Mouse (Mus musculus) C2C12 (cell line): ENCODE data around the gene Tcp11l2. TPM values are rescaled to one million over a fixed set of nuclear protein-coding genes. Genes with fewer than 3 reads are reported as not detected.

Experiments
- H3K27me3 ChIP-seq: one replicate; pipeline ENCODE4 v1.6.1; 2011; ENCODE audit not compliant: control insufficient read depth, insufficient read depth, insufficient read length
- H3K36me3 ChIP-seq: one replicate; pipeline ENCODE4 v1.6.1; 2011; ENCODE audit not compliant: control insufficient read depth, insufficient read depth
- H3K4me3 ChIP-seq: one replicate; pipeline ENCODE4 v1.5.1; 2011; ENCODE audit warnings: mild to moderate bottlenecking, control low read depth; ENCODE audit not compliant: poor library complexity, insufficient read depth, severe bottlenecking
- H3K79me2 ChIP-seq: one replicate; pipeline ENCODE4 v1.6.1; 2011; ENCODE audit not compliant: control insufficient read depth, insufficient read depth
- H3K79me3 ChIP-seq: one replicate; pipeline ENCODE4 v1.6.1; 2011; ENCODE audit warnings: low read depth, control low read depth
- H3ac ChIP-seq: one replicate; pipeline ENCODE3; 2011; ENCODE audit warnings: low read depth; ENCODE audit not compliant: control insufficient read depth, insufficient read length
- CEBPB ChIP-seq: IDR thresholded peaks from one replicate; pipeline ENCODE4 v1.6.1; 2011; ENCODE audit warnings: low read depth, mild to moderate bottlenecking, control low read depth, moderate library complexity
- CTCF ChIP-seq: IDR thresholded peaks from one replicate; pipeline ENCODE4 v1.5.1; 2011; ENCODE audit not compliant: control insufficient read depth, insufficient read depth, insufficient read length
- FOSL1 ChIP-seq: IDR thresholded peaks from one replicate; pipeline ENCODE4 v1.8.0; 2011; ENCODE audit warnings: mild to moderate bottlenecking, low read length; ENCODE audit not compliant: poor library complexity, insufficient read depth, severe bottlenecking
- MAX ChIP-seq: IDR thresholded peaks from one replicate; pipeline ENCODE4 v1.6.1; 2011; ENCODE audit warnings: mild to moderate bottlenecking, control low read depth
- MYOD1 ChIP-seq: IDR thresholded peaks from one replicate; pipeline ENCODE4 v1.6.1; 2011; ENCODE audit warnings: low read depth; ENCODE audit not compliant: control insufficient read depth, insufficient read length
- MYOG ChIP-seq: IDR thresholded peaks from one replicate; pipeline ENCODE4 v1.6.1; 2011; ENCODE audit not compliant: control insufficient read depth, insufficient read length; ENCODE audit errors: extremely low read depth
- USF1 ChIP-seq: IDR thresholded peaks from one replicate; pipeline ENCODE4 v1.6.1; 2011; ENCODE audit warnings: low read depth, mild to moderate bottlenecking, control low read depth, moderate library complexity
- polyA plus RNA-seq: library from polyadenylated mRNA; unstranded; fragments of >200 nt; fragmentation: generic; extraction: Trizol; gene quantifications from one replicate; pipeline ENCODE4 v1.2.1, GENCODE M21; 2012; ENCODE audit warnings: missing spikeins

Tcp11l2 gene
- polyA plus RNA-seq, 1 experiment: 0.91 TPM

DNA sequence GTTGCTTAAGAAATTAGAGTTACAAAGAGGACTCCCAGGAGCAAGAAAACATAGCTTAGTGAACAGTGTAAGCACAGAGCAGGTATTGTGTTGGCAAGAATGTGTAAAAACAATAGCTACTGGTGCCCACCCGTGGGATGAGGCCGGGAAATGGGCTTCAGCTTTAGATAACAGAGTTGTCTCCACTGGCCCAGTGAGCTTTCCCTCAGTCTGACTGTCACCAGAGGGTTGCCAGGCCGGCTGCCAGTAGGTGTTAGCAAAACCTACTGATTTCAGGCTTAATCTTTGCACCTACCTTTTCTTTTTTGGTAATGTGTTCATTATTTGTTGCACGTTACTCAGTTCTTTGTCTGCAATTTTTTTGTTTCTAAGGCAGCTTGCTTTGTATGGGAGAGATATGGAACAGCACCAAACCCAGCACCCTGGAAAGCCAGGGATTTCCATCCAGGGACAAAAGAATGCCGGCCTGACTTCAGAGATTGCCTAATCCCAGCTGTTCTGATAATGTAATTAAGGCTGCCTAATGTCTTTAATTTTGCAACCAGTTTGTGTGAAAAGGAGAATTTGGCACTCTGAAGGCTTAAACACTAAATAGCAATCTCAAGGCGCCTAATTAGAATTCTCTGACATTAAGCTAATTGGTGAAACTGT lies 81.1 kb downstream of the Tcp11l2 start:
- Histone ChIP-seq H3K27me3 (no peaks in the 10 kb centered on the region), H3ac (no peak overlapping the region), H3K79me2 (no peaks in the 10 kb centered on the region), H3K4me3 (no peak overlapping the region), H3K36me3 (peaks cover 26% of the 10 kb centered on the region), H3K79me3 (no peaks in the 10 kb centered on the region)
- TF ChIP-seq CEBPB: no peak
- TF ChIP-seq MYOD1: no peak
- no peak for TF ChIP-seq FOSL1
- TF ChIP-seq MAX: no peak
- no peak for TF ChIP-seq MYOG
- TF ChIP-seq USF1: no peak
- TF ChIP-seq CTCF: no peak

GRCm38 (mm10) chr10:84658088-84658848 lies 81.8 kb downstream of the Tcp11l2 start:
- Histone ChIP-seq H3K4me3 (no peak overlapping the region), H3K36me3 (peaks cover 21% of the 10 kb centered on the region), H3ac (no peak overlapping the region), H3K27me3 (no peaks in the 10 kb centered on the region), H3K79me3 (no peaks in the 10 kb centered on the region), H3K79me2 (no peaks in the 10 kb centered on the region)
- no peak for TF ChIP-seq FOSL1

DNA sequence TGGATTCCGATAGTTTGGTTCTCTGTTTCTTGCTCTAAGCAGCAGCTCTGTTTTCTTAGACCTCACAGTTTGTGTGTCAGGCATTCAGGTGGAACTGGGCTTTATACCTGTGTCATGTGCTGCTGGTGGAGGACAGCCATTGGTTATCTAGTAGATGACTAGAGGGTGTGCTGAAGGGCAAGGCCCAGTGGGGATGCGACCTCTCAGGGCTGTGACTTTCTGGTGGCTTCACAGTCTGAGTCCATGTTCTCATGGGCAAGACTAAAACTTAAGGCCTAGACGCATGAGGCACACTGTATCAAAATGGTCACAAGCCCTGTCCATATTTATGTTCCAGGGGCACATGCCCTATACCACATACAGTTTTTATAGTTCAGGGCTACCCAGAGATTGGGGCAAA lies 82.9 kb downstream of the Tcp11l2 start:
- Histone ChIP-seq H3K36me3 (peaks cover 20% of the 10 kb centered on the region), H3K79me3 (no peaks in the 10 kb centered on the region), H3K79me2 (no peaks in the 10 kb centered on the region), H3K4me3 (no peak overlapping the region), H3ac (no peak overlapping the region), H3K27me3 (no peaks in the 10 kb centered on the region)
- TF ChIP-seq MYOG (no peak), MYOD1 (no peak), MAX (no peak), USF1 (no peak), FOSL1 (no peak)

GRCm38 (mm10) chr10:84662138-84662537 lies 85.7 kb downstream of the Tcp11l2 start:
- no peak for TF ChIP-seq MYOD1
- TF ChIP-seq FOSL1: no peak
- no peak for TF ChIP-seq MYOG
- no peak for TF ChIP-seq MAX
- no peak for TF ChIP-seq USF1
- TF ChIP-seq CTCF: no peak
- no peak for TF ChIP-seq CEBPB
- H3K36me3 ChIP-seq: peaks cover 20% of the 10 kb centered on the region
- H3K79me2 ChIP-seq: no peaks in the 10 kb centered on the region
- no peaks in the 10 kb centered on the region for H3K27me3 ChIP-seq
- no peaks in the 10 kb centered on the region for H3K79me3 ChIP-seq
- H3ac ChIP-seq: no peak overlapping the region
- H3K4me3 ChIP-seq: no peak overlapping the region

Other genes with a start within 250 kb of the Tcp11l2 start
- gene Nuak1, start 136.0 kb upstream of the Tcp11l2 start, polyA plus RNA-seq: 15.2 TPM
- 106 TPM for gene Ckap4, start 42.6 kb upstream of the Tcp11l2 start, polyA plus RNA-seq
- 9.5 TPM for gene Polr3b, start 45.7 kb downstream of the Tcp11l2 start, polyA plus RNA-seq
- gene Rfx4, start 179.4 kb downstream of the Tcp11l2 start, polyA plus RNA-seq: not detected